Mouse (Mus musculus) megakaryocyte, embryonic 14.5 days (primary cell): ENCODE measurements around the gene Iqck.

Source experiments
- FLI1 ChIP-seq: IDR thresholded peaks from 2 replicates; pipeline ENCODE4 v1.6.1; 2012; ENCODE audit warnings: low read length, inconsistent platforms, mixed read lengths
- GATA1 ChIP-seq: IDR thresholded peaks from 3 replicates; pipeline ENCODE4 v1.6.1; 2012; ENCODE audit warnings: mixed read lengths, low read length, inconsistent platforms, borderline replicate concordance

DNA sequence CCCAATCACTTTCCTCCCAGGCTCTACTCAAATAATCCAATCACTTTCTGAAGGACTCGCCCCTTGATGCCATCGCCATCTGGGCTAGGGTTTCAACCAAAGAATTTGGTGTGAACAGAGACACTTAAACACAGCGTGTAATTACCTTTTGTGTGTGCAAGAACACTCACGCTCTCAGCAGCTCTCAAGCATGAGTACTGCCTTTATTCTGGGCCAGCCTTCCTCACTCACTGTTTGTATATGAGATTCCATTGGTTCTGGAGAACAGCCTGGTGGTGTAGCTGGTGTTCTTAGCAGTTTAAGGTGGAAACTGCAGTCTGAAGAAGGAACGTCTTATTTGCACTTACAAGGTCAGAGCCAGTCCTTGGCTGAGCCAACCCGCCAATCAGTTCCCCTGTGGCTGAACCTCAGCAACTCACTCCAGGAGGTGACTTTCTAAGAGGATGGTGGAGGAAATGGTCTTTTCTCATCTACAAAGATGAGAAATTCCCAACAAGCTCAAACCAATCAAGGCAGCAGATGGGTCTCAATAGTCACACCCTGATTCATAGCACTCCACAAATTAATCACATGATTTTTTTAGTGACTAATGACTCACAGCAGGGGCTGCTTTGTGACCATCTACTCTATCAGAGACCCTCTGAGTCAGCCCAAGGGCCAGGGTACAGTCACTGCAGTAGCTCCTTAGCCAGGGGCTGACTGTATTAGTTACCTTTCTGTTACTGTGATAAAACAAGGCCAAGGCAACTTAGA is 31.9 kb downstream of the Iqck start:
- no peak for TF ChIP-seq GATA1
- no peak for TF ChIP-seq FLI1
